Mouse (Mus musculus) kidney, adult 2 months (tissue): ENCODE results near the gene Kit. TPM values are rescaled to one million over a fixed set of nuclear protein-coding genes. Genes with fewer than 3 reads are reported as not detected.

Experiments
- DNase-seq: peaks from one replicate; pipeline ENCODE4 v3.0.0; 2021
- H3K27ac ChIP-seq: fragments of 200-500 bp; 2 replicates; pipeline ENCODE4 v1.5.1; 2012; ENCODE audit warnings: low read depth, low read length, control low read depth, inconsistent platforms; ENCODE audit not compliant: insufficient read depth
- H3K27me3 ChIP-seq: fragments of 200-500 bp; replicated peaks from 2 replicates; pipeline ENCODE4 v1.6.1; 2012; ENCODE audit warnings: mild to moderate bottlenecking, moderate library complexity, low read length, inconsistent platforms; ENCODE audit not compliant: control insufficient read depth, insufficient read depth
- H3K36me3 ChIP-seq: fragments of 200-500 bp; 2 replicates; pipeline ENCODE4 v1.6.1; 2012; ENCODE audit warnings: mild to moderate bottlenecking, moderate library complexity, low read length, inconsistent platforms; ENCODE audit not compliant: control insufficient read depth, insufficient read depth
- H3K4me1 ChIP-seq: fragments of 200-500 bp; 2 replicates; pipeline ENCODE4 v1.6.1; 2011; ENCODE audit warnings: low read length; ENCODE audit not compliant: control insufficient read depth, insufficient read depth
- H3K4me3 ChIP-seq: fragments of 200-500 bp; 2 replicates; pipeline ENCODE4 v1.5.1; 2011; ENCODE audit warnings: mild to moderate bottlenecking, low read depth, low read length, control low read depth; ENCODE audit not compliant: insufficient read depth
- CTCF ChIP-seq: fragments of 200-500 bp; conservative IDR thresholded peaks from 2 replicates; pipeline ENCODE4 v1.5.1; 2011; ENCODE audit warnings: low read depth, mild to moderate bottlenecking, control low read depth, low read length, moderate library complexity, mixed read lengths; ENCODE audit not compliant: insufficient read depth, insufficient read length
- POLR2A ChIP-seq: fragments of 200-500 bp; IDR thresholded peaks from one replicate; pipeline ENCODE4 v1.6.1; 2011; ENCODE audit warnings: low read depth, low read length, control low read depth
- WGBS: fragments of 180-500 bp; shearing (Covaris S2); methylation state at CpG from one replicate; pipeline ENCODE4 v1.1.7; 2018; 5-methylcytosine and 5-hydroxymethylcytosine counted together
- polyA plus RNA-seq: library from polyadenylated mRNA; depleted of rRNA; stranded (reverse); fragments of >200 nt; gene quantifications from 2 replicates; pipeline ENCODE4 v1.2.3, GENCODE M21; 2012

The Kit gene
- polyA plus RNA-seq, 1 experiment: 15.6 TPM

DNA sequence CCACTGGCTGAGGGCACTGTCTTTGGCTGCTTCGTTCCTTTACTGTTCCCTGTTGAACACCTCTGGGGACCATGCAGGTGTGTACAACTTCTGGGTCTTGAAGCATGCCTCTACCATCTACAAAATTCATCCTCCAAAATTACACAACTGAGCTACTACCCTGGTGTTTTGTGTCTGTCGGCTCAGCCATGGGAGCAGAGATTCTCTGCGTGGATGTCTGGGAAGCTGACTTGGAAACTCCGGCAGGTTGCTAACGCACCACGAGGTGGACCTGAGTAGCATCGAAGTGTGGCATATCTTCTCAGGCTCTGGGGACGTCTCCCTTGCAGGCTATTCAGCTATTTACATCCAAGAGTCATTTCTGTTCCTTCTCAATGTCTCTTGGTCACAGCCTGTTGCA is 123.8 kb downstream of the Kit start:
- Histone ChIP-seq H3K27me3 (no peaks in the 10 kb centered on the region), H3K4me1 (no peaks in the 10 kb centered on the region), H3K36me3 (no peaks in the 10 kb centered on the region), H3K4me3 (no peak overlapping the region), H3K27ac (no peak overlapping the region)
- WGBS: 91% methylated on average over 8 of the region's 8 CpGs
- TF ChIP-seq CTCF (no peak), POLR2A (no peak)
- no peak for DNase-seq

DNA sequence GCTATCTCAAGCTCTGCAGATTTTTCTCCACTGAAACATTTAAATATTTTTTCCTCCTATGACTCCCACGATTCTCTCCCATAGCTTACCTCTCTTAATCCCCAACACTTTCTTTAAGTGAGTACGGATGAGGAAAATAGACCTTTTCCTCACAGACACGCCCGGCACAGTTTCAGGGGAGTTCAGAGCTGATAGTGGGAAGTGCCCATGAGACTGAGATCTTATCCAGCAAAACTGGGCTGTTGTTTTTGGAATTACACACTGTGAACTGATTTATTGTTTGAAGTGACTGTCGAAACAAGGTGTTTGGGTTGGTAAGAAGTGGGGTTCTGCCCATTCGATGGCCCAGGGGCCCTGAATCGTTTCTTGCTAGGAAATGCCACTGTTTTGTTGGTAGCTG is 124.4 kb downstream of the Kit start:
- no peak overlapping the region for H3K4me3 ChIP-seq
- TF ChIP-seq POLR2A (no peak), CTCF (no peak)
- no peaks in the 10 kb centered on the region for H3K36me3 ChIP-seq
- no peak for DNase-seq
- H3K27me3 ChIP-seq: no peaks in the 10 kb centered on the region
- WGBS: 71% methylated on average over 7 of the region's 7 CpGs
- no peak overlapping the region for H3K27ac ChIP-seq
- no peaks in the 10 kb centered on the region for H3K4me1 ChIP-seq

DNA sequence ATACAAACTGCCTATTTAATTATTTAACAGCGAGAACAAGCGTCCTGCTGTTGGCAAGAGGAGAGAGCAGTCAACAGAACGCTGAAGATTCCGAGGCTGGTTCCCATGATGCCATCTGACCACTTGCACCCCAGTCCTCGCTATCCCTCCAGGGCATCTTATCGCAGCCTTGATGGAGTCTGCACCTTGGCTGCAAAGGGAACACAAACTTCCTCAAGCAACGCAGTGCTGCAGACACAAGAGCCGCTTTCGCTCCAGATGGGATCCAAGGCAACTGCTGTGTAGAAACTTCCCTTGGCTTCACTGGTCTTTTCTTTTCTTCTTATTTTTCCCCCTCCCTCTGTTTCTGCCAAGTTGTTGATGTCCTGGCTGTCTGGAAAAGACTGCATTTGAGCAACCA is 124.8 kb downstream of the Kit start:
- H3K27me3 ChIP-seq: no peaks in the 10 kb centered on the region
- no peaks in the 10 kb centered on the region for H3K36me3 ChIP-seq
- H3K27ac ChIP-seq: no peak overlapping the region
- TF ChIP-seq CTCF (no peak), POLR2A (no peak)
- 81% methylated on average over 9 of the region's 9 CpGs for whole genome bisulfite sequencing
- DNase-seq: no peak
- no peak overlapping the region for H3K4me3 ChIP-seq
- H3K4me1 ChIP-seq: no peaks in the 10 kb centered on the region

DNA sequence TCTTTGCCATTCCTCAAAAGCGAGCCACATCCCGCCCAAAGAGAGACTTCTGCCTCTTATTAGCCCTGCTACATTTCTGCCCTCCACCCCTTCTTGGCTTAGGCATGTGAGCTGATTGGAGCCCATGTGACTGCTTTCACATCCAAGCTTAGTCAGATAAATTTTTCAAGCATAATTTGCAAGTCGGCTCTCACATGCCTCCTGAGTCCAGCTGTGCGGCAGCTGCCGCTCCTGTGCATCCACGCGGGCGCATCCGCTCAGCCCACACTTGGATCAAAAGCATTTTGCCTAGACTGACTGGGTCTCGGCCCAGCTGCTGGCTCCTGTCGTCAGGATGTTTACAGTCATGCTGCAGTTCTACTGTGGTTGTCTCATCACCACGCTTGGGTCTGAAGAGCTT is 126.9 kb downstream of the Kit start:
- Histone ChIP-seq H3K4me1 (no peaks in the 10 kb centered on the region), H3K36me3 (no peaks in the 10 kb centered on the region), H3K27ac (no peak overlapping the region), H3K27me3 (no peaks in the 10 kb centered on the region), H3K4me3 (no peak overlapping the region)
- WGBS: 86% methylated on average over 12 of the region's 12 CpGs
- no peak for DNase-seq
- no peak for TF ChIP-seq POLR2A
- TF ChIP-seq CTCF: no peak

DNA sequence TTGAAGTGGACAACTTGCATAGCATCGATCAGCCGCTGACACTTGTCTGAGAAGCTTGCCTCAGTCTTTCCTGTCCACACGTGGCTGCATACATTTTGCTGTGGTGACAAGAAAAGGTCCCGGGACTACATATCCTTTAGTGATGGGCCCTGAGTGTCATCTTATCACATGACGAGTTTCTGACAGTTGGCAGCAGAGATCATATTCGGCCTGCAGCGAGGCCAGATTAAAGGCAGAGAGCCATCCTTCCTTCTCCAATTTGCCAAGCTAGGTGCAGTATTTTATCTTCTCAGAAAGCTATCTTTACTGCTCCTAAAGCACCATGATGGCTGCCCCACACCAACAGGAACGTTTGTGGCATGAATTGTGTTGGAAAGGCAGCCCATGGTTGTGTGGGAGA is 127.4 kb downstream of the Kit start:
- no peaks in the 10 kb centered on the region for H3K4me1 ChIP-seq
- no peaks in the 10 kb centered on the region for H3K36me3 ChIP-seq
- TF ChIP-seq CTCF (no peak), POLR2A (no peak)
- no peaks in the 10 kb centered on the region for H3K27me3 ChIP-seq
- no peak overlapping the region for H3K27ac ChIP-seq
- WGBS: 94% methylated on average over 8 of the region's 8 CpGs
- H3K4me3 ChIP-seq: no peak overlapping the region
- no peak for DNase-seq

DNA sequence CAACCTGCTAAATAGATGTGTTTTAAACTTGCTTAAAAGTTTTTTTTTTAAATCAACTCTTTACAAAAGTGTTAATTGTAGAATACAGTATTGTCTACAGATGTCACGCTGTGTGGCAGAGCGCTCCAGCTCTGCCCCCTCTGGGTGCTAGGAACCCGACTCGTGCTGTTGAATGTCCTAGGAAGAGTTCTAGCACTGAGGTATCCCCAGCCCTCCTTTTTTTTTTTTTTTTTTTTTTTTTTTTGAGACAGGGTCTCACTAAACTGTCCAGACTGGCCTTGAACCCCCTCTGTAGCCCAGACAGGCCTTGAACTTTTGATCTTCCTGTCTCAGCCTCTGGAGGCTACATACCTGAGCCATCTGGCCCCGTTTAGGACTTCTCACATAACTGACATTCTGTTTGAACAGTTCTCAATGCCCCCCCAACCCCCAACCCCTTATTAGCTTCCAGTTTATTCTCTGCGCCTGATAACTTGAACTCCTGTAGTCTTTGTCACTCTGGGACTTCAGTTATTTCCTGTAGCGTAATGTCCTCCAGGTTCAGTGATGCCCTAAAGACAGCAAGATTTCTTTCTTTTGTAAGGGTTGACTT is 130.0 kb downstream of the Kit start:
- Histone ChIP-seq H3K36me3 (no peaks in the 10 kb centered on the region), H3K4me3 (no peak overlapping the region), H3K27me3 (no peaks in the 10 kb centered on the region), H3K4me1 (no peaks in the 10 kb centered on the region), H3K27ac (no peak overlapping the region)
- no peak for DNase-seq
- WGBS: 84% methylated on average over 7 of the region's 7 CpGs
- no peak for TF ChIP-seq POLR2A
- no peak for TF ChIP-seq CTCF

DNA sequence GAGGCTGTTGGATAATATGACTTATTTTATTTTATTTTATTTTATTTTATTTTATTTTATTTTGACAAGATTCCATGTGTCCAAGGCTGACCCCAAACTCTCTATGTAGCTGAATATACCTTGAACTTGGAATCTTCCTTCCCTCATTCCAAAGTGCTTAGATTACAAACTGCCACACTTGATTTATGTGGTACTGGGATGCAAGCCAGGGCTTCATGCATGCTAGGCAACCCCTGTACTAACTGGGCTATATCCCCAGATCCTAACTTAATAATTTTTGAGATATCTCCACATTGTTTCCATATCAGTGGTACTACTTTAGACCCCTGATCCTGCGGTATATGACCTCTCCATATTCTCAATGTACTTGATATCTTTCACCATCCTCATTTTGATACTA is 130.7 kb downstream of the Kit start:
- H3K4me1 ChIP-seq: no peaks in the 10 kb centered on the region
- no peak for DNase-seq
- TF ChIP-seq CTCF (no peak), POLR2A (no peak)
- H3K36me3 ChIP-seq: no peaks in the 10 kb centered on the region
- H3K27me3 ChIP-seq: no peaks in the 10 kb centered on the region
- H3K27ac ChIP-seq: no peak overlapping the region
- H3K4me3 ChIP-seq: no peak overlapping the region
- WGBS: 98% methylated on average over 1 of the region's 1 CpGs
